Mouse (Mus musculus) liver, embryonic 14.5 days (tissue): ENCODE data around the gene Rgs5. TPM values are rescaled to one million over a fixed set of nuclear protein-coding genes. Genes with fewer than 3 reads are reported as not detected.

Source experiments
- ATAC-seq: fragments of 200-750 bp; cut with Nextera tagmentation; 2 replicates; pipeline ENCODE4 v1.8.0; 2017; ENCODE audit warnings: moderate number of reproducible peaks, mild to moderate bottlenecking, moderate library complexity; ENCODE audit not compliant: insufficient read depth
- DNase-seq, 3 experiments: peaks; one replicate each; pipeline ENCODE4 v3.0.0-alpha.2; 2012 to 2013; ENCODE audit warnings: low read depth in 3 of 3, low spot score in 3 of 3
- H3K27ac ChIP-seq: fragments of 300-500 bp; sonication (generic); 2 replicates; pipeline ENCODE4 v1.5.1; 2014; ENCODE audit warnings: moderate library complexity, mild to moderate bottlenecking, control low read depth, inconsistent platforms
- H3K27me3 ChIP-seq: fragments of 300-500 bp; sonication (generic); 2 replicates; pipeline ENCODE4 v1.6.1; 2014; ENCODE audit warnings: mild to moderate bottlenecking, low read length, moderate library complexity; ENCODE audit not compliant: control insufficient read depth, insufficient read depth
- H3K36me3 ChIP-seq: fragments of 300-500 bp; sonication (generic); replicated peaks from 2 replicates; pipeline ENCODE4 v1.6.1; 2014; ENCODE audit warnings: low read depth; ENCODE audit not compliant: control insufficient read depth, insufficient read depth
- H3K4me1 ChIP-seq, 2 experiments: fragments of 200-500 bp in 1 of 2; fragments of 300-500 bp in 1 of 2; sonication (generic) in 1 of 2; replicated peaks; 2 replicates each; pipeline ENCODE4 v1.6.1; 2012 to 2014; ENCODE audit warnings: antibody characterized with exemption in 1 of 2, inconsistent platforms in 1 of 2, low read length in 1 of 2; ENCODE audit not compliant: control insufficient read depth in 2 of 2, insufficient read depth in 2 of 2
- H3K4me2 ChIP-seq: fragments of 300-500 bp; sonication (generic); 2 replicates; pipeline ENCODE4 v1.6.1; 2014; ENCODE audit warnings: low read depth, mild to moderate bottlenecking, control low read depth, moderate library complexity
- H3K4me3 ChIP-seq, 2 experiments: fragments of 200-500 bp in 1 of 2; fragments of 300-500 bp in 1 of 2; sonication (generic) in 1 of 2; 2 replicates each; pipeline ENCODE4 v1.5.1; 2012 to 2014; ENCODE audit warnings: low read depth in 2 of 2, low read length in 2 of 2, mild to moderate bottlenecking in 2 of 2, control low read depth in 1 of 2, inconsistent platforms in 1 of 2, moderate library complexity in 1 of 2; ENCODE audit not compliant: insufficient read depth in 1 of 2
- H3K9ac ChIP-seq: fragments of 300-500 bp; sonication (generic); replicated peaks from 2 replicates; pipeline ENCODE4 v1.6.1; 2014; ENCODE audit warnings: mild to moderate bottlenecking, control low read depth, moderate library complexity
- H3K9me3 ChIP-seq: fragments of 300-500 bp; sonication (generic); 2 replicates; pipeline ENCODE4 v1.6.1; 2016; ENCODE audit warnings: low read length, mixed read lengths; ENCODE audit not compliant: control insufficient read depth
- CTCF ChIP-seq: IDR thresholded peaks from 2 replicates; pipeline ENCODE4 v1.5.1; 2016; ENCODE audit warnings: antibody characterized with exemption, low read depth, control low read depth
- EP300 ChIP-seq: IDR thresholded peaks from 2 replicates; pipeline ENCODE4 v1.6.1; 2016; ENCODE audit warnings: antibody characterized with exemption, low read depth
- WGBS: fragments of 180-500 bp; shearing (Covaris S2); extraction: QIAGEN DNeasy Blood & Tissue Kit; methylation state at CpG from one replicate; pipeline ENCODE4 v1.1.7; 2014; ENCODE audit not compliant: insufficient replicate concordance; 5-methylcytosine and 5-hydroxymethylcytosine counted together
- polyA plus RNA-seq, 2 experiments: library from polyadenylated mRNA; depleted of rRNA in 1 of 2; stranded (reverse) in 1 of 2; unstranded in 1 of 2; fragments of >200 nt; fragmentation: Nextera tagmentation in 1 of 2; extraction: Ambion mirVana in 1 of 2; gene quantifications; 2 replicates each; pipeline versions ENCODE4 v1.2.1 to v1.2.3; 2012 to 2014

Rgs5 gene
- polyA plus RNA-seq, 2 experiments: 0.30 to 0.42 TPM

- no peak overlapping the region for H3K4me2 ChIP-seq
- DNase-seq: no peak
- H3K4me1 ChIP-seq: no peaks in the 10 kb centered on the region
- no peak for ATAC-seq
- TF ChIP-seq EP300: no peak
- TF ChIP-seq CTCF: no peak
- H3K4me3 ChIP-seq: no peak overlapping the region
- no peaks in the 10 kb centered on the region for H3K36me3 ChIP-seq
- H3K27ac ChIP-seq: no peak overlapping the region
- H3K9ac ChIP-seq: no peak overlapping the region
- H3K9me3 ChIP-seq: no peaks in the 10 kb centered on the region
- 55% methylated on average over 6 of the region's 6 CpGs for WGBS
- no peaks in the 10 kb centered on the region for H3K27me3 ChIP-seq
These were observed 81.9 kb downstream of the Rgs5 start for GRCm38 (mm10) chr1:169737231-169737630.

GRCm38 (mm10) chr1:169741147-169741546, 85.8 kb downstream of the Rgs5 start:
- no peak for ATAC-seq

More at GRCm38 (mm10) chr1:169741147-169741546, 85.8 kb downstream of the Rgs5 start:
- no peaks in the 10 kb centered on the region for H3K4me1 ChIP-seq
- no peak overlapping the region for H3K4me3 ChIP-seq
- WGBS: 70% methylated on average over 5 of the region's 5 CpGs
- H3K9me3 ChIP-seq: no peaks in the 10 kb centered on the region
- no peak for DNase-seq
- no peak for TF ChIP-seq CTCF
- TF ChIP-seq EP300: no peak
- no peak overlapping the region for H3K9ac ChIP-seq
- H3K27ac ChIP-seq: no peak overlapping the region
- H3K27me3 ChIP-seq: no peaks in the 10 kb centered on the region
- no peaks in the 10 kb centered on the region for H3K36me3 ChIP-seq
- no peak overlapping the region for H3K4me2 ChIP-seq

Other genes with a start within 250 kb of the Rgs5 start
- 12.5 and 23.3 TPM in 2 replicates for gene Nuf2, start 124.0 kb upstream of the Rgs5 start, polyA plus RNA-seq (2012; rRNA removed)
- 43.3 and 45.4 TPM in 2 replicates for gene Nuf2, start 124.0 kb upstream of the Rgs5 start, polyA plus RNA-seq (2014; fragmentation: Nextera tagmentation; extraction: Ambion mirVana)
- gene Rgs4, start 92.1 kb downstream of the Rgs5 start, polyA plus RNA-seq (2012; rRNA removed): 0.04 TPM in 2 replicates
- 0.06 TPM in 1 of 2 replicates, not detected in the other for gene Rgs4, start 92.1 kb downstream of the Rgs5 start, polyA plus RNA-seq (2014; fragmentation: Nextera tagmentation; extraction: Ambion mirVana)